Comparison of ENCODE assay signal across 17 mouse cellular contexts in the genomic region with DNA sequence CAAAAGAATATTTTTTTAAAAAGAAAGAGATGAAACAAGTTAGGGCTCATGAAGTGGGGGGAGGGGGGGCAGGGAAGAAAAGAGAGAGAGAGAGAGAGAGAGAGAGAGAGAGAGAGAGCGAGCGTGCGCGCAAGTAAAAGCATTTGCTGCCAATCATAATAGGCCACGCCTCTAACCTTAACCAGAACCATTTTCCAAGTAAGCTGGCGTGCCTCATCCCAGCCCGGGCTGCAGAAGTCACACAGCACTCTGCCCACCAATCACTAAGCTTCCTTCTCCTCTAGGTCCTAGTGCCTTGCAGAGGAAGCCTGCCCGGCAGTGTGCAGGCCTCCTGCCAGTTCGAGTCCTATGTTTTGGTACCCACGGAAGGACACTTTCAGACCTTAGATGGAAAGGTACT. TPM values are rescaled to one million over a fixed set of nuclear protein-coding genes. Genes with fewer than 3 reads are reported as not detected.
DNase-seq lines count a peak whose midpoint lies in the region; TF ChIP-seq lines count a peak whose summit lies in the region.
"Had no signal": no experiment of that assay in that cellular context is flagged by ENCODE, and none has a peak within 500 bp of the region (broad histone marks: within the 10 kb centered on the region; RNA-seq: fewer than 3 reads in every experiment).

No protein-coding gene starts in this region.

- no peak for TF ChIP-seq RAD21 in MEL (IDR thresholded peaks at IDR 0.05; ENCODE audit: low read depth, low read length)

- no peak overlapping the region for H3K9ac ChIP-seq in MEL (ENCODE audit: control insufficient read depth, low read depth, low read length, poor library complexity, severe bottlenecking)
- H3K9ac ChIP-seq: embryonic facial prominence, embryonic 12.5 days; forebrain, embryonic 12.5 days had no signal

- TF ChIP-seq CTCF in left cerebral cortex, adult 2 months (IDR thresholded peaks at IDR 0.05), result no peak
- TF ChIP-seq CTCF in MEL (IDR thresholded peaks at IDR 0.05 in 2 of 3, conservative IDR thresholded peaks at IDR 0.05 in 1 of 3; ENCODE audit: control insufficient read depth in 1 of 3, insufficient read depth in 1 of 3, low read depth in 2 of 3, low read length in 3 of 3, poor library complexity in 1 of 3, severe bottlenecking in 1 of 3), result no peak
- TF ChIP-seq CTCF in lung, adult 2 months (IDR thresholded peaks at IDR 0.05; ENCODE audit: insufficient read depth, low read length), result no peak

- no peak for TF ChIP-seq POLR2A in MEL (IDR thresholded peaks at IDR 0.05; ENCODE audit: control insufficient read depth in 1 of 2, insufficient read depth in 1 of 2, low read depth in 1 of 2, low read length in 2 of 2, poor library complexity in 1 of 2)
- no peak for TF ChIP-seq POLR2A in lung, adult 2 months (IDR thresholded peaks at IDR 0.05; ENCODE audit: borderline replicate concordance, extremely low read depth, low read depth, low read length)

- no peak for DNase-seq in left cerebral cortex, adult 2 months (ENCODE audit: extremely low spot score in 1 of 2, low spot score in 2 of 2)
- no peak for DNase-seq in left cerebral cortex, adult 11 months (ENCODE audit: low spot score)
- DNase-seq in MEL (ENCODE audit: low read depth, low spot score) (peak; percentile 17), ZHBTc4 (ENCODE audit: low read depth, low spot score) (peak; percentile 52)
- no peak for DNase-seq in thymus, postnatal 14 days
- no peak for DNase-seq in retina, postnatal 1 day
- no peak for DNase-seq in lung, adult 2 months
- DNase-seq: adrenal gland, adult 2 months; adrenal gland, postnatal 10 days; adrenal gland, postnatal 25 days; cerebellum, adult 11-12 months; cerebellum, adult 2 months; cerebellum, adult 9-10 months; cerebellum, postnatal 10 days; cerebellum, postnatal 25 days had no signal

- 90% methylated on average over 10 of the region's 10 CpGs for WGBS in lung, adult 2 months

- TF ChIP-seq EP300 in MEL (IDR thresholded peaks at IDR 0.05; ENCODE audit: low read depth in 1 of 2, low read length in 2 of 2), result no peak

- H3K27ac ChIP-seq in left cerebral cortex, adult 2 months, result peak overlapping the region; percentile 68
- no peak overlapping the region for H3K27ac ChIP-seq in MEL (ENCODE audit: control insufficient read depth, low read depth, low read length)
- H3K27ac ChIP-seq: embryonic facial prominence, embryonic 12.5 days; forebrain, embryonic 12.5 days had no signal

- H3K9me3 ChIP-seq in MEL (replicated peaks; ENCODE audit: insufficient read depth, low read length), result no peaks in the 10 kb centered on the region
- H3K9me3 ChIP-seq: embryonic facial prominence, embryonic 12.5 days; forebrain, embryonic 12.5 days had no signal

- intact Hi-C loops in left cerebral cortex, adult 2 months (cut with DNase I), result no loop called here

- no peak overlapping the region for H3K4me3 ChIP-seq in left cerebral cortex, adult 2 months
- no peak overlapping the region for H3K4me3 ChIP-seq in MEL (ENCODE audit: control insufficient read depth in 1 of 2, insufficient read depth in 1 of 2, low read depth in 2 of 2, low read length in 2 of 2)
- H3K4me3 ChIP-seq in lung, adult 2 months (replicated peaks; ENCODE audit: extremely low read depth, low read depth, low read length), result no peak overlapping the region
- H3K4me3 ChIP-seq: embryonic facial prominence, embryonic 12.5 days; forebrain, embryonic 12.5 days had no signal

- peaks cover 0 to 18% of the 10 kb centered on the region in 2 experiments; a peak in 3 of 4 replicates for H3K4me1 ChIP-seq in MEL (ENCODE audit: control insufficient read depth in 1 of 2, insufficient read depth in 2 of 2, low read length in 2 of 2)
- H3K4me1 ChIP-seq in lung, adult 2 months (ENCODE audit: control insufficient read depth, insufficient read depth, low read length), result no peaks in the 10 kb centered on the region
- H3K4me1 ChIP-seq: embryonic facial prominence, embryonic 12.5 days; forebrain, embryonic 12.5 days had no signal

- H3K79me2 ChIP-seq in MEL (ENCODE audit: control insufficient read depth, insufficient read depth, low read length, poor library complexity), result no peaks in the 10 kb centered on the region

- H3K36me3 ChIP-seq in MEL (ENCODE audit: control insufficient read depth in 1 of 2, insufficient read depth in 2 of 2, low read length in 2 of 2), result peaks cover 17% of the 10 kb centered on the region in 2 experiments

- H3K27me3 ChIP-seq in MEL (ENCODE audit: control insufficient read depth in 1 of 2, insufficient read depth in 2 of 2, low read length in 2 of 2), result no peaks in the 10 kb centered on the region
- H3K27me3 ChIP-seq: embryonic facial prominence, embryonic 12.5 days; forebrain, embryonic 12.5 days had no signal

TF ChIP-seq in MEL, 35 proteins besides CTCF, POLR2A, EP300 and RAD21:
- TF ChIP-seq USF1 (IDR thresholded peaks at IDR 0.05; ENCODE audit: low read depth, low read length) (no peak), TBP (IDR thresholded peaks at IDR 0.05; ENCODE audit: low read depth, low read length) (no peak), ZMIZ1 (IDR thresholded peaks at IDR 0.05; ENCODE audit: low read depth, low read length) (no peak), E2F4 (IDR thresholded peaks at IDR 0.05; ENCODE audit: borderline replicate concordance, low read depth, low read length) (no peak), POLR2AphosphoS2 (IDR thresholded peaks at IDR 0.05; ENCODE audit: low read length) (no peak), USF2 (IDR thresholded peaks at IDR 0.05; ENCODE audit: borderline replicate concordance in 1 of 2, insufficient read depth in 1 of 2, low read depth in 1 of 2, low read length in 2 of 2) (no peak), CHD2 (IDR thresholded peaks at IDR 0.05; ENCODE audit: low read length) (no peak), RCOR1 (IDR thresholded peaks at IDR 0.05; ENCODE audit: low read depth, low read length) (no peak), MAZ (IDR thresholded peaks at IDR 0.05; ENCODE audit: low read depth, low read length) (no peak)

RNA-seq across cellular contexts. Expression of gene Ankrd27, which starts 14.0 kb away (rescaled TPM):
- 10 to 100 TPM; 43.4 to 46.8 TPM for total RNA-seq in left cerebral cortex, adult 2 months (2021)
- total RNA-seq in MEL (2012; rRNA removed), result 74.2 and 74.9 TPM in 2 replicates
- 100 to 1,000 TPM in 1 of 2 experiments, 10 to 100 TPM in 1; 49.0 to 103 TPM for polyA plus RNA-seq in MEL (2012; ENCODE audit: insufficient read depth in 1 of 2, insufficient read length in 2 of 2, low read depth in 1 of 2, low replicate concordance in 2 of 2, missing spikeins in 1 of 2)
- polyA plus RNA-seq in lung, adult 2 months (2012; rRNA removed), result 23.4 and 28.7 TPM in 2 replicates

RNA-seq across cellular contexts. Expression of gene Rgs9bp, which starts 14.6 kb away (rescaled TPM):
- total RNA-seq in left cerebral cortex, adult 2 months (2021), result under 1 TPM; 0.38 to 0.40 TPM
- 0.10 and 0.12 TPM in 2 replicates for total RNA-seq in MEL (2012; rRNA removed)
- polyA plus RNA-seq in MEL (2012; ENCODE audit: insufficient read depth in 1 of 2, insufficient read length in 2 of 2, low read depth in 1 of 2, low replicate concordance in 2 of 2, missing spikeins in 1 of 2), result under 1 TPM in 1 of 2 experiments, not detected in 1; 0.43 TPM
- 0.06 and 0.11 TPM in 2 replicates for polyA plus RNA-seq in lung, adult 2 months (2012; rRNA removed)

RNA-seq across cellular contexts. Expression of gene Nudt19, which starts 43.9 kb away (rescaled TPM):
- total RNA-seq in left cerebral cortex, adult 2 months (2021), result 10 to 100 TPM; 55.5 to 68.1 TPM
- 83.2 and 89.1 TPM in 2 replicates for total RNA-seq in MEL (2012; rRNA removed)
- polyA plus RNA-seq in MEL (2012; ENCODE audit: insufficient read depth in 1 of 2, insufficient read length in 2 of 2, low read depth in 1 of 2, low replicate concordance in 2 of 2, missing spikeins in 1 of 2), result 100 to 1,000 TPM in 1 of 2 experiments, 10 to 100 TPM in 1; 67.6 to 631 TPM
- 20.6 and 22.3 TPM in 2 replicates for polyA plus RNA-seq in lung, adult 2 months (2012; rRNA removed)

RNA-seq across cellular contexts. Expression of gene Pdcd5, which starts 47.3 kb away (rescaled TPM):
- 10 to 100 TPM; 68.1 to 69.2 TPM for total RNA-seq in left cerebral cortex, adult 2 months (2021)
- 221 and 232 TPM in 2 replicates for total RNA-seq in MEL (2012; rRNA removed)
- polyA plus RNA-seq in MEL (2012; ENCODE audit: insufficient read depth in 1 of 2, insufficient read length in 2 of 2, low read depth in 1 of 2, low replicate concordance in 2 of 2, missing spikeins in 1 of 2), result 1,000 to 10,000 TPM in 1 of 2 experiments, 100 to 1,000 TPM in 1; 118 to 1,267 TPM
- 33.1 and 45.9 TPM in 2 replicates for polyA plus RNA-seq in lung, adult 2 months (2012; rRNA removed)

Comparison
In these comparisons a context has a peak if more than half of its experiments do, and no peak if none do; other contexts are left out.
1. DNase-seq: peak in MEL (single experiment) and ZHBTc4 (single experiment); none in left cerebral cortex, adult 2 months (0 of 2), left cerebral cortex, adult 11 months (single experiment), thymus, postnatal 14 days (single experiment), retina, postnatal 1 day (single experiment) and lung, adult 2 months (single experiment).